16 mouse cellular contexts compared by ENCODE assay signal in the genomic region with DNA sequence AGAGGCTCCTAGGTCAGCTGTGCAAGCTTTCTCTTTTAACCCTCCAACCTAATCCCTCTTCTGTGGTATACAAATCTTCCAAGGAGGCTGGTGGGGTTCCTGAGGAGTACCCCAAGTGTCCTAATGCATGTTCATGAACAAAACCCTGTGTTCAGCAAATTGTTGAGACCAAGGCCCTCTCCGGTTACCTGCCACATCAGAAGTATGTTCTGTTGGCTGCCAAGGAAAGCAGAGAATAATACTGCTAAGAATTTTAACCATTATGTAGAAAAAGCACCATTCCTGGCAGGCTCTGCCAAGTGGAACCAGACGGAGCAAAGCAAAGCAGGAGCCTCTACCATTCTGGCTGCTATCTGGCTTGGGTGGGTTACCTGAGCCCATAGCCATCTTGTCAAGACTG.
"Had no signal": no experiment of that assay in that cellular context is flagged by ENCODE, and none has a peak within 500 bp of the region (broad histone marks: within the 10 kb centered on the region; RNA-seq: fewer than 3 reads in every experiment).

No protein-coding gene starts in this region.

- H3K9me3 ChIP-seq: neural tube, embryonic 13.5 days; stomach, embryonic 15.5 days had no signal

- DNase-seq: retina, postnatal 1 day; right cerebral cortex, adult 18-20 months; right cerebral cortex, postnatal 14 days; right cerebral cortex, postnatal 25 days; right cerebral cortex, postnatal 4 days; spleen, adult 18-20 months; thymus, adult 18-20 months; thymus, adult 2 months; thymus, postnatal 14 days; thymus, postnatal 25 days; thymus, postnatal 36 days; thymus, postnatal 4 days had no signal

- H3K4me1 ChIP-seq: neural tube, embryonic 13.5 days; neural tube, embryonic 15.5 days; stomach, embryonic 15.5 days had no signal

- H3K4me3 ChIP-seq: neural tube, embryonic 13.5 days; neural tube, embryonic 15.5 days; stomach, embryonic 15.5 days had no signal

- H3K4me2 ChIP-seq: neural tube, embryonic 13.5 days; neural tube, embryonic 15.5 days; stomach, embryonic 15.5 days had no signal

- H3K9ac ChIP-seq: neural tube, embryonic 13.5 days; neural tube, embryonic 15.5 days; stomach, embryonic 15.5 days had no signal

- H3K27me3 ChIP-seq: neural tube, embryonic 13.5 days; neural tube, embryonic 15.5 days; stomach, embryonic 15.5 days had no signal

- H3K36me3 ChIP-seq: neural tube, embryonic 13.5 days; neural tube, embryonic 15.5 days; stomach, embryonic 15.5 days had no signal

- H3K27ac ChIP-seq: neural tube, embryonic 13.5 days; neural tube, embryonic 15.5 days; stomach, embryonic 15.5 days; stomach, postnatal 0 days had no signal
